Mouse (Mus musculus): Measurements from ENCODE around the gene Fgfr2.

GRCm38 (mm10) chr7:131629562-131629961, 1493.6 kb downstream of the Fgfr2 start:
- TF ChIP-seq POLR2A (IDR thresholded peaks at IDR 0.05; ENCODE audit: control insufficient read depth, low read depth, low read length) (no peak), CTCF (IDR thresholded peaks at IDR 0.05; ENCODE audit: control insufficient read depth, insufficient read depth, insufficient replicate concordance, low read depth, low read length) (no peak)
